Mouse (Mus musculus) liver, embryonic 14.5 days (tissue): ENCODE data around the gene Gm5741. TPM values are rescaled to one million over a fixed set of nuclear protein-coding genes. Genes with fewer than 3 reads are reported as not detected.

Source experiments
- ATAC-seq: fragments of 200-750 bp; cut with Nextera tagmentation; 2 replicates; pipeline ENCODE4 v1.8.0; 2017; ENCODE audit warnings: moderate number of reproducible peaks, mild to moderate bottlenecking, moderate library complexity; ENCODE audit not compliant: insufficient read depth
- DNase-seq, 3 experiments: peaks; one replicate each; pipeline ENCODE4 v3.0.0-alpha.2; 2012 to 2013; ENCODE audit warnings: low read depth in 3 of 3, low spot score in 3 of 3
- H3K27ac ChIP-seq: fragments of 300-500 bp; sonication (generic); 2 replicates; pipeline ENCODE4 v1.5.1; 2014; ENCODE audit warnings: moderate library complexity, mild to moderate bottlenecking, control low read depth, inconsistent platforms
- H3K27me3 ChIP-seq: fragments of 300-500 bp; sonication (generic); 2 replicates; pipeline ENCODE4 v1.6.1; 2014; ENCODE audit warnings: mild to moderate bottlenecking, low read length, moderate library complexity; ENCODE audit not compliant: control insufficient read depth, insufficient read depth
- H3K36me3 ChIP-seq: fragments of 300-500 bp; sonication (generic); replicated peaks from 2 replicates; pipeline ENCODE4 v1.6.1; 2014; ENCODE audit warnings: low read depth; ENCODE audit not compliant: control insufficient read depth, insufficient read depth
- H3K4me1 ChIP-seq, 2 experiments: fragments of 200-500 bp in 1 of 2; fragments of 300-500 bp in 1 of 2; sonication (generic) in 1 of 2; replicated peaks; 2 replicates each; pipeline ENCODE4 v1.6.1; 2012 to 2014; ENCODE audit warnings: antibody characterized with exemption in 1 of 2, inconsistent platforms in 1 of 2, low read length in 1 of 2; ENCODE audit not compliant: control insufficient read depth in 2 of 2, insufficient read depth in 2 of 2
- H3K4me2 ChIP-seq: fragments of 300-500 bp; sonication (generic); 2 replicates; pipeline ENCODE4 v1.6.1; 2014; ENCODE audit warnings: low read depth, mild to moderate bottlenecking, control low read depth, moderate library complexity
- H3K4me3 ChIP-seq, 2 experiments: fragments of 200-500 bp in 1 of 2; fragments of 300-500 bp in 1 of 2; sonication (generic) in 1 of 2; 2 replicates each; pipeline ENCODE4 v1.5.1; 2012 to 2014; ENCODE audit warnings: low read depth in 2 of 2, low read length in 2 of 2, mild to moderate bottlenecking in 2 of 2, control low read depth in 1 of 2, inconsistent platforms in 1 of 2, moderate library complexity in 1 of 2; ENCODE audit not compliant: insufficient read depth in 1 of 2
- H3K9ac ChIP-seq: fragments of 300-500 bp; sonication (generic); replicated peaks from 2 replicates; pipeline ENCODE4 v1.6.1; 2014; ENCODE audit warnings: mild to moderate bottlenecking, control low read depth, moderate library complexity
- H3K9me3 ChIP-seq: fragments of 300-500 bp; sonication (generic); 2 replicates; pipeline ENCODE4 v1.6.1; 2016; ENCODE audit warnings: low read length, mixed read lengths; ENCODE audit not compliant: control insufficient read depth
- CTCF ChIP-seq: IDR thresholded peaks from 2 replicates; pipeline ENCODE4 v1.5.1; 2016; ENCODE audit warnings: antibody characterized with exemption, low read depth, control low read depth
- EP300 ChIP-seq: IDR thresholded peaks from 2 replicates; pipeline ENCODE4 v1.6.1; 2016; ENCODE audit warnings: antibody characterized with exemption, low read depth
- WGBS: fragments of 180-500 bp; shearing (Covaris S2); extraction: QIAGEN DNeasy Blood & Tissue Kit; methylation state at CpG from one replicate; pipeline ENCODE4 v1.1.7; 2014; ENCODE audit not compliant: insufficient replicate concordance; 5-methylcytosine and 5-hydroxymethylcytosine counted together
- polyA plus RNA-seq, 2 experiments: library from polyadenylated mRNA; depleted of rRNA in 1 of 2; stranded (reverse) in 1 of 2; unstranded in 1 of 2; fragments of >200 nt; fragmentation: Nextera tagmentation in 1 of 2; extraction: Ambion mirVana in 1 of 2; gene quantifications; 2 replicates each; pipeline versions ENCODE4 v1.2.1 to v1.2.3; 2012 to 2014

The Gm5741 gene
- polyA plus RNA-seq, 2 experiments: 0.29 TPM; not detected in 1

DNA sequence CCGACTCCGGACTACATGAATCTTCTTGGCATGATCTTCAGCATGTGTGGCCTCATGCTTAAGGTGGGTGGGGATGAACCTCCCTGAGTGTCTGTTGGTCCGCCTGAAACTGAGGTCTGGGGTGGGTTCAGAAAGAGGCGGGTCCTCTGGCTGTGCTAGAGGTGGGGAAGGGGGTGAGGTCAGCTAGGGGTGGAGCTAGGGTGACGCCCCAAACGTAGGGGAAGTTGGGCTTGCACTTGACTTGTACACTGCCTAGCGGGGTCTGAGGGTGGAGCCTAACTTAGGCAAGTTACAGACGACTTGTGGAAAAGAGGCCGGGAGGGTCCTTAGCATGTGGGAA lies 13.4 kb upstream of the Gm5741 start, which contains the start of gene Wdr83:
Gene Wdr83, minus strand, starts transcription at position 91 of the 340 bp plus-strand sequence.
- H3K27ac ChIP-seq: peak within 1 kb of the TSS; percentile 67

DNA sequence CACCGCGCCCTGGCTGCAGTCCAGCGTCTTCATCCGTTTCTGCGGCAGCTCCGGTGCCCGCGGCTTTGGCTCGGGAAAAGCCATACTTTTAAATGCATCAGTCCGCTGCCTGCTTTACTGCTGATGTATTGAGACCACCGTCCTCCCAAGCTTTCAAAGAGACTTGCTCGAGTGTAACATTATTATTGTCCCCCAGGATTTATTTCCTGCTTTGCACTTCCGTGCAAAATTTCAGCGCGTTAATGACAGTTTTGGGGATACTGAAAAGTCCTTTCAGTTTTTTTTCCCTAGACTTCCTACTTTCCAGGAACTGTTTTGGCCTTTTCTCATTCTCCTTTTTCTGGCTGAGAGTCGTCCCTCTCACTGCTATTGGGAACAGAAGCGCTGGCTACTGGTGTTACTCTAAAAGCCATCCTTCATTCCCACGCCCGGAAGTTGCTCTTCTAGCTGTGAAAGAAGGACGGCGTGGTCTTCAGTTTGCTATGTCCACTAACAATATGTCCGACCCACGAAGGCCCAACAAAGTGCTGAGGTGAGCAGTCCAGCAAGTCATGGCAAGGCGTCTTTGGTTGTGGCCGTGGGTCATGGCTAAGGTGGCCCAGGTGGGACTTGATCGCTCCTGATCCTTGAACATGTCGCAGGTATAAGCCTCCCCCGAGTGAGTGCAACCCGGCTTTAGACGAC lies 12.9 kb upstream of the Gm5741 start, which contains the start of gene Wdr83os:
Gene Wdr83os, plus strand, starts transcription at position 209 of the 684 bp plus-strand sequence.
- under 1% methylated on average over 30 of the region's 30 CpGs for WGBS
- peak; percentile 22; the same call in 1 of the 2 replicates for ATAC-seq
- peaks cover 22 to 40% of the 10 kb centered on the region in 2 experiments for H3K4me1 ChIP-seq

More for the DNA sequence above, 13.4 kb upstream of the Gm5741 start, which contains the start of gene Wdr83:
- TF ChIP-seq CTCF (no peak), EP300 (no peak)
- no peaks in the 10 kb centered on the region for H3K27me3 ChIP-seq
- peak within 1 kb of the TSS; percentile 96 for H3K9ac ChIP-seq
- H3K4me2 ChIP-seq: peak within 1 kb of the TSS; percentile 70
- peaks cover 10% of the 10 kb centered on the region for H3K36me3 ChIP-seq
- 0% methylated on average over 9 of the region's 9 CpGs for WGBS
- ATAC-seq (peak; percentile 67), DNase-seq (peak; percentile 58 to 61 (median 61))
- H3K4me1 ChIP-seq: peaks cover 17 to 35% of the 10 kb centered on the region in 2 experiments
- peak within 1 kb of the TSS; percentile 83 to 96 for H3K4me3 ChIP-seq
- no peaks in the 10 kb centered on the region for H3K9me3 ChIP-seq

DNA sequence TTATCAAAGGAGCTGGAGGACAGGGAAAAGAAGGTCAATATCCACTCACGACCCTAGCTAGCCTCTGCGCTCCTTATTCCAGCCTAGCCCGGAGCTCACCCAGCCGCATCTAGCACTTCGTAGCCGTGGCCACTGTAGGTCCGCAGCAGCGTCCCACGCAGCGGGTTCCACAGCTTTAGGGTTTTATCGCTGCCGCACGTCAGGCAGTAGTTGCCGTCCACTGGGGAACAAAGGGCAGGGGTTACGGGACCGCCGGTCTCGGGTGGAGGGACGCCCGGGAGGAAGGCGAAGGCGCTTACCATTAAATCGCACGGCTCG lies 12.4 kb upstream of the Gm5741 start:
- Histone ChIP-seq H3K4me3 (peak overlapping the region; percentile 83 to 96), H3K9me3 (no peaks in the 10 kb centered on the region), H3K27me3 (no peaks in the 10 kb centered on the region), H3K36me3 (peaks cover 18% of the 10 kb centered on the region), H3K9ac (peak overlapping the region; percentile 96), H3K4me2 (peak overlapping the region; percentile 70), H3K27ac (peak overlapping the region; percentile 67), H3K4me1 (peaks cover 27 to 45% of the 10 kb centered on the region in 2 experiments)
- TF ChIP-seq EP300 (no peak), CTCF (no peak)
- WGBS: under 1% methylated on average over 25 of the region's 25 CpGs
- DNase-seq (no peak), ATAC-seq (no peak)

More for the DNA sequence above, 12.9 kb upstream of the Gm5741 start, which contains the start of gene Wdr83os:
- no peak; the same call in 1 of the 2 replicates for TF ChIP-seq EP300
- no peak for TF ChIP-seq CTCF
- peak; percentile 61 to 65 (median 63) for DNase-seq
- Histone ChIP-seq H3K9me3 (no peaks in the 10 kb centered on the region), H3K9ac (peak within 1 kb of the TSS; percentile 96), H3K27ac (peak within 1 kb of the TSS; percentile 67), H3K36me3 (peaks cover 13% of the 10 kb centered on the region), H3K27me3 (no peaks in the 10 kb centered on the region), H3K4me2 (peak within 1 kb of the TSS; percentile 70), H3K4me3 (peak within 1 kb of the TSS; percentile 83 to 96)

DNA sequence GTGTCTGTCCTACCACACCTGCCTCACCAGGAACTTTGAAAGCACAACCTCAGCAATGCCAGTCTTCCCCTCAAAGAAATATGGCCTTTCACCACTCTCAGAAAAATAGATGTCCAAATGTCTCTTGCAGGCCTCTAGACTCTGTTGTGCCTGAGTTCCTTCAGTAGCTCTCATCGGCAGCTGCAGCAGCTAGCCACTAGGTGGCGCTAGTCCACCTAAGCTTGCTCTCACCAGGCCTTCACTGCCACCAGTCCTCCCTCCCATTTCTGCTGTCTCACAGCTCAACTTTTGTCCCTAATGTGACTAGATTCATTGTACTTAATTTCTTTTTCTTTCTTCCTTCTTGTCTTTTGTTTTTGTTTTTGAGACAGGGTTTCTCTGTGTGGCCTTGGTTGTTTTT lies 9.2 kb upstream of the Gm5741 start:
- Histone ChIP-seq H3K4me1 (peaks cover 31 to 40% of the 10 kb centered on the region in 2 experiments), H3K9me3 (no peaks in the 10 kb centered on the region), H3K4me3 (no peak overlapping the region), H3K4me2 (no peak overlapping the region), H3K27me3 (no peaks in the 10 kb centered on the region), H3K36me3 (peaks cover 29% of the 10 kb centered on the region), H3K27ac (peak overlapping the region; percentile 45), H3K9ac (no peak overlapping the region)
- 2% methylated on average over 2 of the region's 2 CpGs for WGBS
- DNase-seq (peak; percentile 67 to 78 (median 67)), ATAC-seq (peak; percentile 49)
- TF ChIP-seq EP300: no peak
- TF ChIP-seq CTCF: peak; percentile 100

DNA sequence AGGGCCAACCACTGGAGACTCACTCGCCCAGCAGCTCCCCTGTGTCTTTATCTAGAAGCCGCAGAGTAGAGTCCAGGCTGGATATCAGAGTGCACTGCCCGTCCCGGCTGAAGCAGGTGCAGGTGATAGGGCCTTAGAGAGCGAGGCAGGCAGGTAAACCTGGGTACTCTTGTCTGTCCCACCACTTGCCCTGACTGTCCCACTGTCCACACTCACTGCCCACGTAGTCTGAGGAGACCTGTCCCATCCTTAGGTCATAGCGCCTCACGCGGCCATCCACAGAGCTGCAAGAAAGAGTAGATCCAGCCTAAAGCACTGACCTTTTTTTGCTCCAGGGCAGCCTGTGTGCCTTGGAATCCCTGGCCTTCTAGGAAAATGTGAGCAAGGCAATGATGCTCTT lies 8.2 kb upstream of the Gm5741 start:
- TF ChIP-seq CTCF (peak; percentile 81), EP300 (peak; percentile 82)
- H3K27ac ChIP-seq: peak overlapping the region; percentile 71
- H3K4me3 ChIP-seq: no peak overlapping the region
- peak; percentile 52 for ATAC-seq
- 45% methylated on average over 9 of the region's 9 CpGs for WGBS
- H3K9ac ChIP-seq: peak overlapping the region; percentile 24; the same call in 1 of the 2 replicates
- H3K36me3 ChIP-seq: peaks cover 29% of the 10 kb centered on the region
- peak overlapping the region; percentile 55 for H3K4me2 ChIP-seq
- H3K27me3 ChIP-seq: no peaks in the 10 kb centered on the region
- peaks cover 30 to 38% of the 10 kb centered on the region in 2 experiments for H3K4me1 ChIP-seq
- DNase-seq: peak in 2 of 3 experiments; percentile 49 to 51
- H3K9me3 ChIP-seq: no peaks in the 10 kb centered on the region
